22 mouse cellular contexts compared by ENCODE assay signal in the genomic region with DNA sequence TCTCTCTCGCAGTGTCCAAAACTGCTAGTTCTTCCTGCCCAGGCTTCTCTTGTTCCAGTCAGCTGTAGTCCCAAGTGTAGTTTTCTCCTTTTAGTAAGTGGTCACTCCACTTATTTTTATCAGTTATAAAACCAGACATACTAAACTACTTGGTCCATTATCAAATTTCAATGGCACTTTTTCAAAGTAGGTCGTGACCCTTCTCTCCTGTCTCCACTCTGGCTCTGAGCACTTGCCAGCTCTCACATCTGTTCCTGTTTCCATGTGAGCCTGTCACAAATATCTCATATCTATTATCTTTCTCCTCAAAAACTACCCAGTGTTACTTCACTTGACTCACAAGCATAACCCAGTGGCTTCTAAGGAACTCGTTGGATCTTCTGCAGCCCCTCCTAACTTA. TPM values are rescaled to one million over a fixed set of nuclear protein-coding genes. Genes with fewer than 3 reads are reported as not detected.
DNase-seq lines count a peak whose midpoint lies in the region; ATAC-seq lines count a peak whose summit lies in the region.
"Had no signal": no experiment of that assay in that cellular context is flagged by ENCODE, and none has a peak within 500 bp of the region (broad histone marks: within the 10 kb centered on the region; RNA-seq: fewer than 3 reads in every experiment).

No protein-coding gene starts in this region.

- DNase-seq in 3T3-L1 (ENCODE audit: low read depth, low spot score) (peak; percentile 56), MN1 (ENCODE audit: low spot score) (peak; percentile 35)
- peak; percentile 33 for DNase-seq in gastrocnemius, postnatal 25 days
- DNase-seq in heart, postnatal 10 days, result peak; percentile 64 to 71
- DNase-seq in spleen, adult 18-20 months, result no peak
- DNase-seq in ovary, adult 18-20 months (ENCODE audit: low spot score), result no peak
- DNase-seq: adrenal gland, adult 8-10 months; cerebellum, adult 11 months; cerebellum, postnatal 14 days; embryo, embryonic 11 days; kidney, adult 9 months; kidney, postnatal 36 days; lung, adult 18-20 months; midbrain, embryonic 14.5 days; right cerebral cortex, postnatal 4 days; thymus, adult 18-20 months had no signal

- intact Hi-C loops in heart, postnatal 10 days (cut with DNase I), result no loop called here

- ATAC-seq in activated CD4-positive, CD25-positive, alpha-beta regulatory T cell, adult 4 months, result no peak
- ATAC-seq: forebrain, embryonic 15.5 days had no signal

RNA-seq across cellular contexts. Expression of a gene that starts 29.0 kb away (rescaled TPM):
- under 1 TPM; 0.21 to 0.31 TPM for total RNA-seq in gastrocnemius, postnatal 25 days (2021)
- total RNA-seq in heart, postnatal 10 days (2021), result not detected
- not detected for polyA plus RNA-seq in activated CD4-positive, CD25-positive, alpha-beta regulatory T cell, adult 4 months (2017; shearing (Covaris generic))
- total RNA-seq: ES-E14; heart, postnatal 36 days; neutrophil, adult 5-6 weeks had no signal
- polyA plus RNA-seq: erythroblast, embryonic 14.5 days had no signal

Comparison
In these comparisons a context has a peak if more than half of its experiments do, and no peak if none do; other contexts are left out.
1. DNase-seq: peak in 3T3-L1 (single experiment), MN1 (single experiment), gastrocnemius, postnatal 25 days (single experiment) and heart, postnatal 10 days (2 of 2); none in spleen, adult 18-20 months (0 of 2) and ovary, adult 18-20 months (single experiment).